Mouse (Mus musculus): ENCODE measurements at regions not wholly inside any gene's neighbourhood (a gene's known extent, or its start where the extent isn't known, plus 50 kb on each side); places are given as distances from the start of the nearest gene placed in this dataset.

- TF ChIP-seq CTCF (conservative IDR thresholded peaks at IDR 0.05; ENCODE audit: low read length): no peak
- TF ChIP-seq NANOG (IDR thresholded peaks at IDR 0.05; ENCODE audit: borderline replicate concordance, low read length): no peak
- TF ChIP-seq POU5F1 (IDR thresholded peaks at IDR 0.05; ENCODE audit: borderline replicate concordance, low read length): no peak
Observed at GRCm38 (mm10) chr16:30671584-30671983, 72.1 kb downstream of the Fam43a start.
